Mouse (Mus musculus): ENCODE data around the gene Tbx1. TPM values are rescaled to one million over a fixed set of nuclear protein-coding genes. Genes with fewer than 3 reads are reported as not detected.

The Tbx1 gene
- polyA plus RNA-seq, 1 experiment from 2014 or later, result 1.2 TPM

DNA sequence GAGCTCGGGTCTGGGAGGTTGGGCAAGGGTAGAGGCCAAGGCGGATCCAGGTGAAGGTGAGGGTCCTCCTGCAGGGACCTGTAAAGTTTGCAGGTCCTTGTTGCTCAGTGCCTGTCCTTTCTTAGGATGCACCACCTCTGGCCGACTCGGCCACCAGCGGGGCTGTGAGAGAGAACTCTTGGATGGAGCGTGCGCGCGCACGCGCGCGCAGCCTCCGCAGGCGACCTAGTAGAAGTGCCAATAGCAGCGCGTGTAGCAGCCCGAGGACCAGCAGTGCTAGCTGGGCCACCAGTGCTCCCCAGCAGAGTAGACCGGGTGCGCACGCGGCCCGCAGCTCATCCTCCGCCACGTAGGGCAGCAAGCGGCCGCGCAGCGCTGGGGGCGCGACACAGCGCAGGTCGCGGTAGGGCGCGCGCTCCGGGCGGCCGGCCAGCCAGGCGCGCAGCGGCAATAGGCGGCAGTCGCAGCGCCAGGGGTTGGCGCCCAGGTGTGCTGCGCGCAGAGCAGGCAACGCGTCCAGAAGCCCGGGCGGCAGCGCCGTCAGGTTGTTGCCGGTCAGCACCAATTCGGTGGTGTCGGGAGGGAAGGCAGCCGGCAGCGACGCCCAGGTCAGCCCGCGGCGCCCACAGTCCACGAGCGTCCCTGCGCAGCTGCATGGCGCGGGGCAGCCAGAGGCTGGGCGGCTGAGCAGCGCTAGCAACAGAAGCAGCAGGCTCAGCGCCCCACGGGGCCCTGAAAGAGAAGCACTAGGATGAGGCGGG lies 30.3 kb upstream of the Tbx1 start:
- Histone ChIP-seq H3K27me3 (peaks cover 87% of the 10 kb centered on the region), H3K36me3 (peaks cover 32% of the 10 kb centered on the region), H3K9me3 (no peaks in the 10 kb centered on the region), H3K9ac (peak overlapping the region; percentile 26), H3K4me1 (replicated peaks) (peaks cover 28% of the 10 kb centered on the region), H3K4me2 (peak overlapping the region; percentile 72), H3K27ac (replicated peaks) (no peak overlapping the region), H3K4me3 (peak overlapping the region; percentile 33)
- peak; percentile 13; the same call in 1 of the 2 replicates for ATAC-seq (ENCODE audit: low FRiP score, low read depth)
- 3% methylated on average over 74 of the region's 74 CpGs for whole genome bisulfite sequencing

GRCm38 (mm10) chr16:18620201-18620600 lies 29.7 kb upstream of the Tbx1 start:
- Histone ChIP-seq H3K27ac (replicated peaks) (no peak overlapping the region), H3K9me3 (no peaks in the 10 kb centered on the region), H3K4me2 (peak overlapping the region; percentile 72), H3K4me1 (replicated peaks) (peaks cover 22% of the 10 kb centered on the region), H3K4me3 (peak overlapping the region; percentile 33; the same call in 1 of the 2 replicates), H3K27me3 (peaks cover 81% of the 10 kb centered on the region), H3K9ac (no peak overlapping the region), H3K36me3 (peaks cover 32% of the 10 kb centered on the region)
- 30% methylated on average over 6 of the region's 6 CpGs for WGBS
- no peak for ATAC-seq (ENCODE audit: low FRiP score, low read depth)

DNA sequence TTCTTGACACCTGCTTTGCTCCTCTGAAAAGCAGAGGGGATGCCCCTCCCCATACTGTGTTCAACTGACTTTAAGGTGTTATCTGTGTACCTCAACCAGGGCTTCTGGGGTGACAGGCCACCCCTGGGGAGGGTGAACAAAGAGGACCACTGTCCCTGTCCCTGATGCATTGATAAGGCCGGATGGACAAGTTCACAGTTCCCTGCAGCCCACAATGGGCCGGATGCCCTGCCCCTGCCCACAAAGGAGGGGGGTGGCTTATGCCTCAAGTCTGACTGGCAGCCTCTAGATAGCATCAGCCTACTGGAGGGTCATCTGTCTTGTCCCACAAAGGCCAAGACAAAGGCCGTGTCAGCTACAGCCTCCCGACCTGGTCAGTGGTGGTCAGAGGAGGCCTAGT lies 28.6 kb upstream of the Tbx1 start:
- Histone ChIP-seq H3K4me1 (replicated peaks) (peaks cover 22% of the 10 kb centered on the region), H3K9ac (no peak overlapping the region), H3K36me3 (peaks cover 22% of the 10 kb centered on the region), H3K4me3 (no peak overlapping the region), H3K9me3 (no peaks in the 10 kb centered on the region), H3K27ac (replicated peaks) (no peak overlapping the region), H3K27me3 (peaks cover 70% of the 10 kb centered on the region), H3K4me2 (no peak overlapping the region)
- WGBS, result 24% methylated on average over 4 of the region's 4 CpGs
- ATAC-seq (ENCODE audit: low FRiP score, low read depth), result no peak

- H3K4me1 ChIP-seq (replicated peaks), result peaks cover 22% of the 10 kb centered on the region
- H3K9ac ChIP-seq, result no peak overlapping the region
- no peak overlapping the region for H3K27ac ChIP-seq (replicated peaks)
- H3K27me3 ChIP-seq, result peaks cover 62% of the 10 kb centered on the region
- peaks cover 13% of the 10 kb centered on the region for H3K36me3 ChIP-seq
- H3K9me3 ChIP-seq, result no peaks in the 10 kb centered on the region
- H3K4me3 ChIP-seq, result no peak overlapping the region
- WGBS, result 46% methylated on average over 2 of the region's 2 CpGs
- ATAC-seq (ENCODE audit: low FRiP score, low read depth), result no peak
- H3K4me2 ChIP-seq, result no peak overlapping the region
Measured at GRCm38 (mm10) chr16:18618297-18618696, 27.8 kb upstream of the Tbx1 start.

GRCm38 (mm10) chr16:18617370-18618065 lies 27.0 kb upstream of the Tbx1 start:
- Histone ChIP-seq H3K4me3 (peak overlapping the region; percentile 27), H3K9me3 (no peaks in the 10 kb centered on the region), H3K27me3 (peaks cover 54% of the 10 kb centered on the region), H3K36me3 (peaks cover 6% of the 10 kb centered on the region), H3K9ac (peak overlapping the region; percentile 14; the same call in 1 of the 2 replicates), H3K4me2 (peak overlapping the region; percentile 58), H3K27ac (replicated peaks) (no peak overlapping the region), H3K4me1 (replicated peaks) (peaks cover 22% of the 10 kb centered on the region)
- 2% methylated on average over 27 of the region's 27 CpGs for WGBS
- ATAC-seq (ENCODE audit: low FRiP score, low read depth), result peak; percentile 61

DNA sequence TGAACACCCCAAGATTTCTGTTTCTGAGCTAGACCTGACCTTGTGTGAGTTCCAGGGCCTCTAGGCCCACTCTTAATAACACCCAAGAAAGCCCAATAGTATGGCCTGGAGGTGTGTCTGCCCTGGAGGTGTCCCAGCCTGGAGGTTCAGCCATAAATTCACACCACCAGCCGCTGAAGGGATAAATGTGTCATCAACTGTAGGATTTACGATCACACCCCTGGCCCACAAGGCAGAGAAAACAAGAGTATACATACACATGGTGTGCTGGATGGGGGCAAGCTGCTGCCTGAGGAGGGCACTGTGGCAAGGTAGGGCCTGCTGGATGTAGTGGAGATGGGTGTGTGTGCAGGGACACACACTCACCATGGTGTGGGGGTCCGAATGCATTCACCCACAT lies 22.8 kb upstream of the Tbx1 start:
- no peak overlapping the region for H3K9ac ChIP-seq
- WGBS, result 90% methylated on average over 3 of the region's 3 CpGs
- H3K4me1 ChIP-seq (replicated peaks), result peaks cover 8% of the 10 kb centered on the region; the same call in 1 of the 2 replicates
- no peaks in the 10 kb centered on the region for H3K36me3 ChIP-seq
- H3K27ac ChIP-seq (replicated peaks), result no peak overlapping the region
- no peak for ATAC-seq (ENCODE audit: low FRiP score, low read depth)
- peaks cover 23% of the 10 kb centered on the region for H3K27me3 ChIP-seq
- H3K4me3 ChIP-seq, result no peak overlapping the region
- H3K4me2 ChIP-seq, result no peak overlapping the region
- no peaks in the 10 kb centered on the region for H3K9me3 ChIP-seq

- Histone ChIP-seq H3K36me3 (no peaks in the 10 kb centered on the region), H3K4me3 (no peak overlapping the region), H3K9me3 (no peaks in the 10 kb centered on the region), H3K27ac (replicated peaks) (no peak overlapping the region), H3K9ac (no peak overlapping the region), H3K4me2 (no peak overlapping the region), H3K27me3 (peaks cover 17% of the 10 kb centered on the region), H3K4me1 (replicated peaks) (no peaks in the 10 kb centered on the region)
- ATAC-seq (ENCODE audit: low FRiP score, low read depth), result no peak
- 45% methylated on average over 13 of the region's 13 CpGs for whole genome bisulfite sequencing
Measured at GRCm38 (mm10) chr16:18611752-18612151, 21.3 kb upstream of the Tbx1 start.

DNA sequence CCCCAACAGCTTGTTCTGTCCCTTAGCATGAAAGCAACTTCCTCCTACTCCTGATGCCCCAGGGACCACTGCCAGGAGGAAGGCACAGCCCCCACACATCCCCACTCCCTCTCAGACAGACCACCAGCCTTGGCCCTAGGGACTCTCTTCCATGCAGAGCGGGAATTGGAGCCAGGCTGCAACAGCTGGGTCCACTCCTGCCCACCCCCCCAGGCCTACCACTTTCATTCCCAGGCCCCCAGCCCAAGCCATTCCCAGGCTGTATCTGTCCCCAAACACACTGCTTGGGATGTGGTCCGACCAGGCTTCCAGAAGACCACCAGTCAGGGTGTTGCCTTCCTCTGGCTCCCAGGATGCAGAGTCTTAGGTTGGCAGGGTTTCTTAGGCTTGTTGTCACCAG lies 18.6 kb upstream of the Tbx1 start:
- Histone ChIP-seq H3K4me1 (replicated peaks) (no peaks in the 10 kb centered on the region), H3K9me3 (no peaks in the 10 kb centered on the region), H3K9ac (no peak overlapping the region), H3K27me3 (peaks cover 12% of the 10 kb centered on the region; the same call in 1 of the 2 replicates), H3K27ac (replicated peaks) (no peak overlapping the region), H3K4me2 (no peak overlapping the region), H3K36me3 (no peaks in the 10 kb centered on the region), H3K4me3 (no peak overlapping the region)
- WGBS, result 65% methylated on average over 2 of the region's 2 CpGs
- no peak for ATAC-seq (ENCODE audit: low FRiP score, low read depth)

DNA sequence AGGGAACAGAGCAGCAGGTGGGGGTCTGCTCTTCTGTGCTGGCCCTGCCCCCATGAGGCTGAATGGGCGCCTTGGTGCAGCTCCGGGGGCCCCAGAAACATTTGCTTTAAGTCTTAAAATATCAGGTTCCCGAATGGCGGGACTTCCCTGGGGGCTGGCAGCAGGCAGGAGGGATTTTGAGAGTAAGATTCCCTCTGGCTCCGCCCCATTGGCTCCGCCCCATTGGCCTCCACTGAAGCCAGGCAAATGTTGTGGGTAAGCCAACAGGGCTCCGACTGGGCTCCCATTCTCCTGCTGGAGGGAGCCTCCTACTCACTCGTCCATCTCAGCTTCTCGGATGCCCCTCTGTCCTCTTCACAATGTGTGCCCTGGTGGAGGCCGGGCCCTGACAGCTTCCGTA lies 17.8 kb upstream of the Tbx1 start:
- Histone ChIP-seq H3K9me3 (no peaks in the 10 kb centered on the region), H3K36me3 (no peaks in the 10 kb centered on the region), H3K4me1 (replicated peaks) (no peaks in the 10 kb centered on the region), H3K27ac (replicated peaks) (no peak overlapping the region), H3K4me2 (no peak overlapping the region), H3K27me3 (peaks cover 12% of the 10 kb centered on the region; the same call in 1 of the 2 replicates), H3K9ac (no peak overlapping the region), H3K4me3 (no peak overlapping the region)
- ATAC-seq (ENCODE audit: low FRiP score, low read depth), result no peak
- WGBS, result 7% methylated on average over 11 of the region's 11 CpGs

GRCm38 (mm10) chr16:18605705-18606104 lies 15.2 kb upstream of the Tbx1 start:
- ATAC-seq (ENCODE audit: low FRiP score, low read depth), result no peak
- 77% methylated on average over 5 of the region's 5 CpGs for WGBS
- H3K27me3 ChIP-seq, result peaks cover 12% of the 10 kb centered on the region; the same call in 1 of the 2 replicates
- no peak overlapping the region for H3K9ac ChIP-seq
- H3K4me2 ChIP-seq, result no peak overlapping the region
- H3K27ac ChIP-seq (replicated peaks), result no peak overlapping the region
- no peak overlapping the region for H3K4me3 ChIP-seq
- H3K4me1 ChIP-seq (replicated peaks), result 0 out of 2 replicates have a peak, but pooled peaks cover 4% of the 10 kb centered on the region
- no peaks in the 10 kb centered on the region for H3K9me3 ChIP-seq
- H3K36me3 ChIP-seq, result no peaks in the 10 kb centered on the region

GRCm38 (mm10) chr16:18604267-18604701 lies 13.8 kb upstream of the Tbx1 start:
- H3K9ac ChIP-seq, result no peak overlapping the region
- no peak overlapping the region for H3K4me3 ChIP-seq
- no peak overlapping the region for H3K27ac ChIP-seq (replicated peaks)
- no peaks in the 10 kb centered on the region for H3K9me3 ChIP-seq
- 0 out of 2 replicates have a peak, but pooled peaks cover 4% of the 10 kb centered on the region for H3K4me1 ChIP-seq (replicated peaks)
- peaks cover 6% of the 10 kb centered on the region; the same call in 1 of the 2 replicates for H3K27me3 ChIP-seq
- no peak for ATAC-seq (ENCODE audit: low FRiP score, low read depth)
- H3K4me2 ChIP-seq, result no peak overlapping the region
- 62% methylated on average over 8 of the region's 8 CpGs for WGBS
- no peaks in the 10 kb centered on the region for H3K36me3 ChIP-seq

- Histone ChIP-seq H3K4me2 (no peak overlapping the region), H3K9me3 (no peaks in the 10 kb centered on the region), H3K36me3 (no peaks in the 10 kb centered on the region), H3K27ac (replicated peaks) (no peak overlapping the region), H3K9ac (no peak overlapping the region), H3K4me3 (no peak overlapping the region), H3K27me3 (0 out of 2 replicates have a peak, but pooled peaks cover 3% of the 10 kb centered on the region), H3K4me1 (replicated peaks) (0 out of 2 replicates have a peak, but pooled peaks cover 4% of the 10 kb centered on the region)
- no peak for ATAC-seq (ENCODE audit: low FRiP score, low read depth)
- 70% methylated on average over 7 of the region's 7 CpGs for WGBS
Measured at GRCm38 (mm10) chr16:18601447-18601846, 11.0 kb upstream of the Tbx1 start.
